Mouse (Mus musculus): ENCODE data around the gene Ttll4.

DNA sequence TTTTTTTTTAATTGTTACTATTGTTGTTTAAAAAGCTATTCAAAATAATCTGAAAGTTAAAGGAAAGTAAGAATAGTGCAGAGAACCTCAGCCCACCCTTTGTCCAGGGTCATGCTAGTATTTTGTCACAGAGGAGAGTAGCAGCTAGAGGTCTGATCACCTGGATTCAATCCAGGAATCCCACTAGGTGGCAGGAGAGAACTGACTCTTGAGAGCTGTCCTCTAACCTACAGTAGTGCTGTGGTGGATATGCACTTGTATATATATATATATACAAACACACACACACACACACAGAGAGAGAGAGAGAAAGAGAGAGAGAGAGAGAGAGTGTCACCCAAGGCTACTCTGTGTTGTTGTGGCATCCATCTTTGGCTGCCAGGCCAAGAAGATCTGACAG lies 17.6 kb upstream of the Ttll4 start:
- TF ChIP-seq GATA1 (IDR thresholded peaks at IDR 0.05; ENCODE audit: low read length) (no peak), TAL1 (IDR thresholded peaks at IDR 0.05; ENCODE audit: low read length) (no peak)
